Mouse (Mus musculus) kidney, adult 2 months (tissue): Measurements from ENCODE around the gene Rasl11b. TPM values are rescaled to one million over a fixed set of nuclear protein-coding genes. Genes with fewer than 3 reads are reported as not detected.

Source experiments
- DNase-seq: peaks from one replicate; pipeline ENCODE4 v3.0.0; 2021
- H3K27ac ChIP-seq: fragments of 200-500 bp; 2 replicates; pipeline ENCODE4 v1.5.1; 2012; ENCODE audit warnings: low read depth, low read length, control low read depth, inconsistent platforms; ENCODE audit not compliant: insufficient read depth
- H3K27me3 ChIP-seq: fragments of 200-500 bp; replicated peaks from 2 replicates; pipeline ENCODE4 v1.6.1; 2012; ENCODE audit warnings: mild to moderate bottlenecking, moderate library complexity, low read length, inconsistent platforms; ENCODE audit not compliant: control insufficient read depth, insufficient read depth
- H3K36me3 ChIP-seq: fragments of 200-500 bp; 2 replicates; pipeline ENCODE4 v1.6.1; 2012; ENCODE audit warnings: mild to moderate bottlenecking, moderate library complexity, low read length, inconsistent platforms; ENCODE audit not compliant: control insufficient read depth, insufficient read depth
- H3K4me1 ChIP-seq: fragments of 200-500 bp; 2 replicates; pipeline ENCODE4 v1.6.1; 2011; ENCODE audit warnings: low read length; ENCODE audit not compliant: control insufficient read depth, insufficient read depth
- H3K4me3 ChIP-seq: fragments of 200-500 bp; 2 replicates; pipeline ENCODE4 v1.5.1; 2011; ENCODE audit warnings: mild to moderate bottlenecking, low read depth, low read length, control low read depth; ENCODE audit not compliant: insufficient read depth
- CTCF ChIP-seq: fragments of 200-500 bp; conservative IDR thresholded peaks from 2 replicates; pipeline ENCODE4 v1.5.1; 2011; ENCODE audit warnings: low read depth, mild to moderate bottlenecking, control low read depth, low read length, moderate library complexity, mixed read lengths; ENCODE audit not compliant: insufficient read depth, insufficient read length
- POLR2A ChIP-seq: fragments of 200-500 bp; IDR thresholded peaks from one replicate; pipeline ENCODE4 v1.6.1; 2011; ENCODE audit warnings: low read depth, low read length, control low read depth
- WGBS: fragments of 180-500 bp; shearing (Covaris S2); methylation state at CpG from one replicate; pipeline ENCODE4 v1.1.7; 2018; 5-methylcytosine and 5-hydroxymethylcytosine counted together
- polyA plus RNA-seq: library from polyadenylated mRNA; depleted of rRNA; stranded (reverse); fragments of >200 nt; gene quantifications from 2 replicates; pipeline ENCODE4 v1.2.3, GENCODE M21; 2012

The Rasl11b gene
- polyA plus RNA-seq, 1 experiment = 43.1 TPM

GRCm38 (mm10) chr5:74233808-74234207, 38.7 kb downstream of the Rasl11b start:
- no peaks in the 10 kb centered on the region for H3K36me3 ChIP-seq

GRCm38 (mm10) chr5:74239369-74239768, 44.3 kb downstream of the Rasl11b start:
- no peaks in the 10 kb centered on the region for H3K27me3 ChIP-seq
- H3K4me3 ChIP-seq = no peak overlapping the region
- no peak for DNase-seq
- H3K4me1 ChIP-seq = peaks cover 4% of the 10 kb centered on the region; the same call in 1 of the 2 replicates
- 69% methylated on average over 1 of the region's 1 CpGs for WGBS
- no peaks in the 10 kb centered on the region for H3K36me3 ChIP-seq
- no peak overlapping the region for H3K27ac ChIP-seq
- no peak for TF ChIP-seq CTCF
- no peak for TF ChIP-seq POLR2A

More at GRCm38 (mm10) chr5:74233808-74234207, 38.7 kb downstream of the Rasl11b start:
- H3K4me1 ChIP-seq = no peaks in the 10 kb centered on the region
- no peaks in the 10 kb centered on the region for H3K27me3 ChIP-seq
- H3K4me3 ChIP-seq = no peak overlapping the region
- no peak overlapping the region for H3K27ac ChIP-seq
- 83% methylated on average over 7 of the region's 7 CpGs for WGBS
- TF ChIP-seq CTCF (no peak), POLR2A (no peak)
- no peak for DNase-seq

- TF ChIP-seq CTCF = no peak
- no peak for TF ChIP-seq POLR2A
- Histone ChIP-seq H3K27ac (no peak overlapping the region), H3K27me3 (no peaks in the 10 kb centered on the region), H3K4me1 (peaks cover 4% of the 10 kb centered on the region; the same call in 1 of the 2 replicates), H3K4me3 (no peak overlapping the region), H3K36me3 (no peaks in the 10 kb centered on the region)
- WGBS = 84% methylated on average over 8 of the region's 8 CpGs
- DNase-seq = no peak
Observed at GRCm38 (mm10) chr5:74240298-74240697, 45.2 kb downstream of the Rasl11b start.

- H3K27me3 ChIP-seq = no peaks in the 10 kb centered on the region
- H3K36me3 ChIP-seq = no peaks in the 10 kb centered on the region
- no peak overlapping the region for H3K27ac ChIP-seq
- no peak for DNase-seq
- no peak for TF ChIP-seq POLR2A
- no peak for TF ChIP-seq CTCF
- 78% methylated on average over 13 of the region's 13 CpGs for WGBS
- H3K4me1 ChIP-seq = peaks cover 4% of the 10 kb centered on the region; the same call in 1 of the 2 replicates
- H3K4me3 ChIP-seq = no peak overlapping the region
Observed at GRCm38 (mm10) chr5:74240926-74241680, 46.0 kb downstream of the Rasl11b start.

- Histone ChIP-seq H3K27me3 (no peaks in the 10 kb centered on the region), H3K27ac (no peak overlapping the region), H3K4me1 (peaks cover 4% of the 10 kb centered on the region; the same call in 1 of the 2 replicates), H3K4me3 (no peak overlapping the region), H3K36me3 (no peaks in the 10 kb centered on the region)
- WGBS = 54% methylated on average over 3 of the region's 3 CpGs
- DNase-seq = no peak
- TF ChIP-seq POLR2A = no peak
- TF ChIP-seq CTCF = no peak
Observed at GRCm38 (mm10) chr5:74242654-74243053, 47.6 kb downstream of the Rasl11b start.

- peaks cover 4% of the 10 kb centered on the region; the same call in 1 of the 2 replicates for H3K4me1 ChIP-seq
- H3K36me3 ChIP-seq = no peaks in the 10 kb centered on the region
- no peak for TF ChIP-seq CTCF
- no peak for TF ChIP-seq POLR2A
- no peaks in the 10 kb centered on the region for H3K27me3 ChIP-seq
- no peak overlapping the region for H3K27ac ChIP-seq
- no peak for DNase-seq
- H3K4me3 ChIP-seq = no peak overlapping the region
- WGBS = 84% methylated on average over 14 of the region's 14 CpGs
Observed at GRCm38 (mm10) chr5:74244406-74245019, 49.4 kb downstream of the Rasl11b start.

GRCm38 (mm10) chr5:74245641-74246145, 50.6 kb downstream of the Rasl11b start:
- 84% methylated on average over 8 of the region's 8 CpGs for WGBS
- DNase-seq = no peak
- TF ChIP-seq CTCF (no peak), POLR2A (no peak)
- H3K36me3 ChIP-seq = no peaks in the 10 kb centered on the region
- no peak overlapping the region for H3K27ac ChIP-seq
- H3K4me1 ChIP-seq = peaks cover 4% of the 10 kb centered on the region; the same call in 1 of the 2 replicates
- no peak overlapping the region for H3K4me3 ChIP-seq
- H3K27me3 ChIP-seq = no peaks in the 10 kb centered on the region
